Mouse (Mus musculus): Measurements from ENCODE around the gene Tox2.

Tox2 gene

DNA sequence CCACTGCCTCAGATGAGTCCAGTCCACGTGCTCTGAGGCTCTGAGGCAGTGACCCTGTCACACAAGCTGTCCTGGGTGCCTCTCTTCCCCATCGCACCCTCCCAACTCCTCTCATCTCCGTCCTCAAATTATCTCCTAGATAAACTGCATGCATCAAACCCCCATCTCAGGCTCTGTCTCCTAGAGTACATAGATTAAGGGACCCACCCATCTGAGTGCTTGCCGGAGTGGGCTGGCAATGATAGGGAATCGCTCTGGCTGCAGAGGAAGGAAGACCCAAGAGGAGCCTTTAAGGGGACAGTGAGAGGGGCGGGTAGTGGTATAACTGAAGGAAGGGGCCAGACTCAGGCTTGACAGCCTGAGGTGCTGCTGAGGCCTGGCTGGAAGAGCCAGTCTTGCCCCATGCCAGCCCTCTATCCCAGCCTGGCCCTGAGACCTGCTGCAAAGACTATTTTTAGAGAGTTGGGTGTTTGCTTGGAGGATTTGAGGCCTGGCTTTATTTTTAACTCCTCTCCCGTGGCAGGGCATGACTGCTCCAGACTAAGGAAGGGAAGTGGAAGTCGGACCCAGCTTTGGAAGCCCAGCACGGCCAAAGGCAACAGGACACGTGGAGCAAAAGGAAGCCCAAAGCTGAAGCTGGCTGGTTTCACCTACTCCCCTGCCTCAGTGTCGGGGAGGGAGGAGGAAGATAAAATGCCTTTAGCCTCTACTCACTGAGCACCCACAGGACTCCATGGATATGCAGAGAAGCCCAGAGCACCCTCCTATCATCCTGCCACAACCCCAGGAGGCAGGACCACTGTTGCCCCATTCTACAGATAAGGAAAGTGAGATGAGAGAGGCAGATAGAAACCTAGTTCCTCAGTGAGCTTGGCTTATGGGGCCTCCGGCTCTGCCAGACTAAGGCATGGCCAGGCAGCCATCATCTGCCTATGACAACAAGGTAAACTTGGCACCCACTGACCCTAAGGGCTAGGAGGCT lies 160.3 kb downstream of the Tox2 start:
- DNase-seq (ENCODE audit: low spot score) = no peak

- DNase-seq (ENCODE audit: low spot score) = no peak
These were observed 162.0 kb downstream of the Tox2 start for GRCm38 (mm10) chr2:163364785-163365541.

- DNase-seq (ENCODE audit: low spot score) = no peak
These were observed 167.2 kb downstream of the Tox2 start for GRCm38 (mm10) chr2:163370175-163370574.

- DNase-seq (ENCODE audit: low spot score) = no peak
These were observed 169.7 kb downstream of the Tox2 start for GRCm38 (mm10) chr2:163372627-163373026.

All from testis, postnatal 14 days (tissue).